Comparison of ENCODE assay signal across 12 mouse cellular contexts in the genomic region with DNA sequence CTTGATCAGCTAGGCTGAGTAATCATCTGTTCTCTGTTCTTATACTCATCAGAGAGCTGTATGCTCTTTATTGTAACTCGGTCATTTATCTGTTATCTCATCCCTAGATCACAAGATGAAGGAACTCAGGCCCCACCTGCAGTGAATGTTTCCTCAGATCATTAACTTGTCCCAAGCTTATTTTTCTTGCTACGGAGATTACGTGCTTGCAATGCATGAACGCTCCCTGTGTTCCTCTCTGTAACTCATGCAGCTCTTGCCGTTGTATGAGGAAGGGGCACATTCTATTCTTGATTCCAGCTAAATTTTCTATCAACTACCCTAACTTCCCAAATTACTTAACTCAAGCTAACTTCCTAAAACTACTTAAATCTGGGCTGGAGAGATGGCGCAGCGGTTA. TPM values are rescaled to one million over a fixed set of nuclear protein-coding genes. Genes with fewer than 3 reads are reported as not detected.
"Had no signal": no experiment of that assay in that cellular context is flagged by ENCODE, and none has a peak within 500 bp of the region (broad histone marks: within the 10 kb centered on the region; RNA-seq: fewer than 3 reads in every experiment).

No protein-coding gene starts in this region.

RNA-seq across cellular contexts. Expression of gene Unc93a, which starts 14.5 kb away (rescaled TPM):
- polyA plus RNA-seq: lung, embryonic 14.5 days; lung, embryonic 16.5 days; midbrain, embryonic 10.5 days; midbrain, embryonic 12.5 days; midbrain, embryonic 14.5 days; midbrain, embryonic 16.5 days; myocyte; neural tube, embryonic 11.5 days; neural tube, embryonic 13.5 days; neural tube, embryonic 15.5 days; stomach, embryonic 14.5 days; stomach, embryonic 16.5 days had no signal
